Mouse (Mus musculus): ENCODE measurements around the gene Rab11fip5. TPM values are rescaled to one million over a fixed set of nuclear protein-coding genes. Genes with fewer than 3 reads are reported as not detected.

Rab11fip5 gene
- 10 to 100 TPM; 36.9 to 42.1 TPM for total RNA-seq (2021)
- long read RNA-seq, experiment 1, full-length matches to known transcripts: 69 of 93 reads
- long read RNA-seq, experiment 1, partial matches to known transcripts: 11 of 93 reads
- long read RNA-seq, experiment 1, other reads (novel, unspliced or antisense): 13 of 93 reads
- long read RNA-seq, experiment 2, full-length matches to known transcripts: 45 of 74 reads
- long read RNA-seq, experiment 2, partial matches to known transcripts: 14 of 74 reads
- long read RNA-seq, experiment 2, other reads (novel, unspliced or antisense): 15 of 74 reads

DNA sequence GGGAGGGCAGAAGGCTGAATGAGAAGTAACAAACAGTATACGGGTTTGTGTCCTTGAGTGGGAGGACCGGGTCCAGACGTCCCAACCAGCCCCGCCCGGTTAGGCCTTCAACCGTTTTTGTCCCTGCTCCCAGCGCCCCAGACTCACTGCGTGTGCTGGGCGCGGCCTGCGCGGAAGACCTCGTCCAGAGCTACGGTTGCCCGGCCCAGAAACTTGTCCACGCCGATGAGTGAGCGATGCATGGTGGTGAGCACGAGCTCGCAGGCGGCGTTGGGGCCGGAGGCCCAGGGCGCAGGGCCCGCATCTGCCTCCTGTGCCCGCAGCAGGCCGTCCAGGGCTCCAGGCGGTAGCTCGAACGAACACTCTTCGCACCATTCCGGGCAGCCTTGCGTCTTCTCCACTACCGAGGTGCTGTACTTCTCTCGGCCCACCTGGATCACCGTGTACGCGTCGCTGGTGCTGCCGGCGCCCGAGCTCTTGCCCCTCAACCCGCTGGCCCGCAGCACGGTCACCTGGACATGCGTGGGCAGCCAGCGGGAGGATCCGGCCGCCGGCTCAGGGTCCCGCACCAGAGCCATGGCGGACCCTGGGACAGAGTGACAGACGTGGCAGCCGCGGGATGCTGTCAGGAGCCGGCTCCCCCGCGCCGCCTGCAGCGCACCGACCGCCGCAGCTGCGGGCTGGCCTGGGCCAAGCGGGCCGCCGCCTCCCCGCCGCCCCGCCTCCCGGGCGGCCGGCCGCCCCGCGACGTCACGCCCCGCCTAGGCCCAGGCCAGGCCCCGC, at the start of gene Rab11fip5:
TSS of gene Rab11fip5 (minus strand) at position 684 of the 783 bp plus-strand sequence.
- DNase-seq: peak; percentile 39

DNA sequence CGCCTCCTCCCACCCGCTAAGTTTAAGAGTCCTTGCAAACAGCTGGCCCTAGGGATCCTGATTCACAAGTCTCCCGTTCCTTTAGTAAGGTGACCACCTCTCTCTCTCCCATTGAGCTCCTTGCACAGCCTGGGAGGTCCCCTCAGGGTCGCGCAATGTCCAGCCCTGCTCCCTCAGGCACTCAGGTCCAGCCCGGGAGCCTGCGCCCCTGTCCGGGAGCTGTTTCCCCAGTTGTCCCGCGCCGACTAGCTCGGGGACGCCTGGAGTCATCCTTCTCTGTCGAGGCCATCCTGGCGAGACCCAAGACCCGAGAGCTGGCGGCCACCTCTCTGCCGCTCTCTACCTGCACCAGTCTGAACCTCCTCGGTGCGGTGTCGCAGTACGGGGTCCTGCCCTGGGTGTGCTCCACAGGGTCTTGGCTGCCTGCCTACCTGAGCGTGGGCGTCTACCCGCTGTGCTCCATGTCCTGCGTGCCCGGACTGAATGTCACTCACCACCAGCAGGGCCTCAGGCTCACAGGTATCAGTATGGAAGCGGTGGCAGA, 49.5 kb upstream of the Rab11fip5 start, which contains the start of gene Noto:
TSS of gene Noto (plus strand) at position 51 of the 544 bp plus-strand sequence.
- no peak for DNase-seq

DNA sequence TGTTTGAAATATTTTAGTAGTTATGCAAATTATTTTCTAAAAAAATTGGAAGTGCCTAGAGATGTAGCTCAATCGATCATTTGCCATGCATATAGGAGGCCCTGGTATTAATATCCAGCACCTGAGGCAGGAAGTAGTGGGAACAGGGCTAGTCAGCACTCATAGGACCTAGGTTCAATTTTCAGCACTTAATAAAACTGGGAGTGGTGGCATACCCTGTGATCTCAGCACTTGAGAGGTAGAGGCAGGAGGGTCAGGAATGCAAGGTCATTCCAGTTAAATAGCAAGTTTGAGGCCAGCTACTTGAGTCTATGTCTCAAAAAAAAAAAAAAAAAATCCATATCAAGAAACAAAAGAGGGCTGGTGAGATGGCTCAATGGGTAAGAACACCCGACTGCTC, 44.7 kb upstream of the Rab11fip5 start:
- no peak for DNase-seq

DNA sequence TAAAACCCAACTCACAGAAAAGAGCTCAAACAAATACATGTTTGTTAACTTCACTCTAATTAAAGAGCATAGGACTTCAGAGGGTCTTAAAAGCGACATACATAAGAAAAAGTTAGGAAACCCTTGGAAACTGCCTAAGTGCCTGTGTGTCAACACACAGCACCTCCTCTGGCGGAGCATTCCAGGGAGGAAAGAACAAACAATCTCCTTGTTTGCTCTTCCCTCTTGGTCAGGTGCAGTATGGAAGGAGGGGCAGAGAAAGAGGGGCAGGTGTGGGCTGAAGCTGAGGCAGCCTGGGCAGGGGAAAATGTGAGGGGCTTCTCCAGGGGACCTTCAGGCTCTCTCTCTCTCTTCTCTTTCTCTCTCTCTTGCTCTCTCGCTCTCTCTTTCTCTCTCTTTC, 41.4 kb upstream of the Rab11fip5 start:
- no peak for DNase-seq

DNA sequence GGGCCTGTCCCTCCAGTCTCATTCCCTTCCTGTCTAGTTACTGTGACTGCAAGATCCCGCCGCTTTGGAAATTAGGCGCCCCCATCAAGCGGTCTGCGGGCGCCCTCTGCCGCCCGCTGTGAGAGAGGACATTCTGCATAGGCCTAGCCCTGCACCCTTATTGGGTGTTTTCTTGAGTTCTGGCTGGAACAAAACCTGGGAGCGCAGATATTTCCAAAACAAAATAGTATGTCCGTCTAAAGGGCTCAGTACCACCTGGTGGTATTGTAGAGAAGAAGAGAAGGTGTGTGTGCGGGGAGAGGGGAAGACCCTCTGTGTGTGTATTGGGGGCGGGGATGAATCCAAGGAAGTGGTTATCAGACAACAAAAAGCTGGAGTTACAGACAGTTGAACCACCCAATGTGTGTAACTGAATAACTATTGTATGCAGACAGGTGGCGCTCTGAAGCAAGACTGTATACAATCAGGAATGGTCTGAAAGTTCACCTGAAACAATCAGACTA, 36.4 kb upstream of the Rab11fip5 start:
- DNase-seq: peak; percentile 55

DNA sequence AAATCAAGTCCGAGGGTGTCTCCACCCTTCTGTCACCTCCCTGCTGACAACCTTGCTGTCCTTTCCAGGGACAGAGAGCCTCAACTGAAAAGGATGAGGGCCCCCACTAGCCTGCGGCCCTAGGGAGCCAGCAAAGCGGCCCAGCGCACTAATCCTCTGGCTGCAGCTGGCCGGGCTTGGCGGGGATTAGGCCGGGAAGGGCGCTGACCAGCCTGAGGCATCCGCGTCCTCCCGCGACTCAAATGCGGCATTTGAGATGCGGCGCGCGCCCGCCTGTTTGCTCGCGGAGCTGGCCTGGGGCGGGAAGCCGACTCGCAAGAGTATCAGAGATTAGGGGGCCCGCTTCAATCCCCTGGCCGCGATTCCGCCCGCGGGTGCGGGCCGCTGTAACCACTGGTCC, 34.6 kb upstream of the Rab11fip5 start:
- peak; percentile 24 for DNase-seq

DNA sequence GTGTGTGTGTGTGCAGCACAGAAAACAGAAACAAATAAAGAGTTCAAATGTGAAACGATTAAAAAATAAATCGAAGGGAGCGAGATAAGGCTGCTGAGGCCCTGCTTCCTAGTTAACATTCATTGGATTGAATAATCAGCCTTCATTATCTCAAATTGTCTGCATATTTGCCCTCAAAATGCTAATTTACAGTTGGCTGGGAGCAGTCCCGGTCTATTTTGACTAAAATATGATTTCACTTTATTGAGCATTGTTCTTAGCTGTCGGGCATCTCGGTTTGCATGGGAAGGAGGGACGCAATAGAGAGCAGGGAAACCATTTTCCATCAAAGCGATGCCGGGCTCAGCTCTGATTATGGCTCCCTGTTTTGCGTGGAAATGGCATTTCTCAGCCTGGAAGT, 28.6 kb upstream of the Rab11fip5 start:
- DNase-seq: no peak

DNA sequence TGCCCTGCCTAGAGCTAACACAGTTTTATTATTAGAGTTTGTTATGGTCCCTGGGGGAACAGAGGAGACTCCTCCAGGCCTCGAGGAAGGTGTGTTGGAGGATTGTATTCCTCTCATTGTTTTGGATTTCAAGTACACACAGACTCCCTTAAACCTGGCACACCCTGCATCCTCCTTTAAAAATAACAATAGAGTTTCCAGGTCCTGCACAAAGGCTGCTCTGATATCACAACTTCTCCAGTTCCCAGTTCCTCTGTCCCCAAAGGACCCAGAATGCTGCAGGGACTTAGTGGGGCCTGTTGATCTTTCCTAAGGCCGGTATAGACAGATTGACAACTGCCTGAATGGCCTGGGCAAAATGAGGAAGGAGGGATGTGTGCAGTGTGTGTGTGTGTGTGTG, 28.2 kb upstream of the Rab11fip5 start:
- DNase-seq: no peak

DNA sequence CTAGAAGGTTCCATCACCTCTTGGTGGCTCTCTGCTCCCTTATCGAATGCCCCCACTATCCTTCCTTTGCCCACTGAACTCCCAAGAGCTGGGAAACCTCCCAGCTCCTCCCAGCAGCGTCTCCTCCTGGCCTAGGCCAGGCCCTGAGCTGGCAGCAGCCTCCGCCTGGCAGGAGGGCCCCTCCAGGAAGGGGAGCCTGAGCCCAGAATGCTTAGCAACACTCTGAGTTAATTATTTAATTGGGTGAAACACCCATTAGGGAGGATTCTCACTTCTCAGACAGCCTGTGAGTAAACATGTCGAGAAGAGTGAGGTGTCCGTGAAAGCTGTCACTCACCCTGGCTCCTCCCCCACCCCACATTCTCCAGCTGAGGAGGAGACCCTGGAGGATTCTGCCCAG, 25.3 kb upstream of the Rab11fip5 start:
- no peak for DNase-seq

DNA sequence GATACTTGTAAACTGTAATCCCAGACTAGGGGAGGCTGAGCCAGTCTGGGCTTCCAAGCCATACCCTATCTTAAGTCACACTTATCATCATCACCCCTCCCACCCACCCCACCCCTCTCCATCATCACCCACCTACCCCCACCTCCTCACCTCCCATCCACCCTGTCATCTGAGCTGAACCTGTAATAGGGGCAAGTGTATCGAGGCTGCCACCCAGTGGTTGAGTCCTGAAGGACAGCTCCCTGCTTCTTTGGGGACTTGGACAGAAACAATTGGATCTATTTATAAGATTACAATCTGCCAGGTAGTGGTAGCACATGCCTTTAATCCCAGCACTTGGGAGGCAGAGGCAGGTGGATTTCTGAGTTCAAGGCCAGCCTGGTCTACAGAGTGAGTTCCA, 22.7 kb upstream of the Rab11fip5 start:
- no peak for DNase-seq

DNA sequence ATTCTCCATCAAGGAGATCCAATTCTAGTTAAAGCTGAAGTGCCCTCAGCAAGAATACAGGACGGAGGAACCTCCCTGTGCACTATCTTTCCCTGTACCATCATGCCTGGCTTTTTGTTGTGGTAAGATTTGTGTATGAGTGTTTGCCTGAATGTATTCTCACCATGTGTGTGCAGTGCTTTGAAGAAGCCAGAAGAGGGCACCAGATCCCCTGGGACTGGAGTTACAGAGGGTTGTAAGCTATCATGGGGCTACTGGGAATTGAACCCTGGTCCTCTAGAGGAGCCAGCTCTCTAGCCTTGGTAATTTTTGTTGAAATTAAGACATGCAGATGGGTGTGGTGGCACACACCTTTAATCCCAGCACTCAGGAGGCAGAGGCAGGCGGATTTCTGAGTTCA, 20.9 kb upstream of the Rab11fip5 start:
- no peak for DNase-seq

DNA sequence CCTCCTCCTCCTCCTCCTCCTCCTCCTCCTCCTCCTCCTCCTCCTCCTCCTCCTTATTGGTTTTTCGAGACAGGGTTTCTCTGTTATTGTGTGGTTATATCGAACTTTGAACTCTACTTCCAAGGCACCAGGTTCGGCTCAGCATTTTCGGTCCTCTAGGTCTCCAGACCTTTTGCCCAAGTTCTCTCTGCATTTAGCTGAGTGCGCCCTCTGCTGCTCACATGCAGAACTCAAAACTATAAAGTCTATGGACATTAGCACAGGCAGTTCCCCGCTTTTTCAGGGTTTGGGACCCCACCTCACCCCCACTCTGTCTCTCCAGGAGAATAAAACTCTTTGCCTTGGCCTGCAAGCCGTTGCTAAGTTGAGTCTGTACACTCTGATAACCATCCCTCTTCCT, 17.4 kb upstream of the Rab11fip5 start:
- peak; percentile 77 for DNase-seq

DNA sequence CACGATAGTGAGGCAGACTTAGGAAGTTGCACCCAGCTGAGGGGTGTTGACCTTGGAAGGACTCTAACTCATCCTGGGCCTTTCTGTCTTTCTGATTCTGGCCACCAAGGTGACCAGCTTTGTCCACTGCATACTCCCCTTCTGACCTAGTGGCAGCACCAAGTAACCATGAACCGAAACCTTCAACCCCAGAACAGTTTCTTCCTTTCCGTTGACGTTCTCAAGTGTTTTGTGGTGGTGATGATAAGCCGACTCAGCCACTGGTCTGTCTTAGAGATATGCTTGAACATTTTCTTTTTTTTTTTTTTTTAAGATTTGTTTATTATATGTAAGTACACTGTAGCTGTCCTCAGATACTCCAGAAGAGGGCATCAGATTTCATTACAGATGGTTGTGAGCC, 14.2 kb upstream of the Rab11fip5 start:
- DNase-seq: no peak

DNA sequence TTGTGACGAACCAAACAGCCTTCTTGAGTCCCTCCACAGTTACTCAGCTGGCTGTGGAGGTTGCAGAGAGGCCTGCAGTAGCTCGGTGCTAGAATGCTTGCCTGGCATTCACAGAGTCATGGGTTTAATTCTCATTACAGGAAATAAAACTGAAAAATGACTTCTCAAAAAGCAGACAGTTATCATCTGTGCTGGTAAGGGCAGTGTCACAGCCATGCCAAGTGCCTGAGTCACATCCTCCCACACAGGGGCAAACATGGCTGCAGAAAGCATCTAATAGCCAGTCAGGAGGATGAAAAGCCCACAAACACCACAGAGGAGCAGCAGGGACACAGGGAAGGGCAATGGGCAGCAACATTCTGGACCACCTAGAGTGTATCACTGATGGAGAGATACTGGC, 8.4 kb upstream of the Rab11fip5 start:
- DNase-seq: no peak

DNA sequence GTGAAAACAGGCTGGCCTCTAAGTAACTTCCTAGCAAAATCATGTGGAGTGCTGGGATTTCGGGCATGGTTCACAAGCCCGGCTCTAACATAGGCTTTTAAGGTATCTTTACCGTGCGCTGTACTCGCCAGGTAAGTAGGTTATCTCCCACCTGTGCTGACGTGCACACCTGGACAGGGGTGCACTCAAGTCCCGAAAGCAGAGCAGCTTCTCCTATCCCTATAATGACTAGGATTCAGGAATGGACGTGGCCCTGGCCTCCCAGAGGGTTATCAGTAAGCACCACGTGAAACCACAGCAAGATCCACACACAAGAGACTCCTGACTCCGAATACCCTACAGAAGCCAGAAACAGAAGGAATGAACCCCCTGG, 7.2 kb upstream of the Rab11fip5 start:
- no peak for DNase-seq

DNA sequence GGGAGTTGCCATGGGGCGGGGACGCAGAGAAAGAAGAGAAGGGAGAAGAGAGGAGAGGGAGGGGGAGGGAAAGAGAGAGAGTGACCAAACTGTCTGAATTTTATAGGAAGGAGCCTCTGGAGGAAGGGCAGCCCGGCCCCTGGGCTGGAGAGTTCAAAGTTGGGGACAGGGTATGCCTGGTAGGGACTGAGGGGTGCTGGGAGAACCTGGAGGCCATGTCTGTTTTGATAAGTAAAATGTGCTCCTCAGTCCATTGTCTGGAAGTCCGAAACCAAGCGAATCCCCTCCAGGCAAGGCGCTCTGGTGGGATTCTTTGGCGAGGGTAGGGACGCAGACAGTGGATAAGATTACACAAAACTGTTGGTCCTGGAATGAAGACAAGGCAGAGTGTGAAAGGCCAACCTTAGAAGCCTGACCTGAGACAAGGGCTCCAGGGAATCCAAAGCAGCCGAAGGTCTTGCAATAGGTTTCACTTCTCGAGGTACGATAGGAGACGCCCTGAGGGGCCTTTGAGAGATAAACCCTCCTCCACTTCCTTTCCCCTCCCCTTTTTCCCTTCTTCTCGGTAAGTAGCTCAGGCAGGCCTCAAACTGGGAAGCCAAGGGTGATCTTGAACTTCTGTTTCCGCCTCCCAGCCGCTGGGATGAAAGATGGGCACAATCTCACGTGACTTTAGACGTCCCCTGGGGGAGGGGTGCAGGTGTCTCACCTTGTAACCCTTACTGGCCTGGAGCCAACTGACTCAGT, 6.6 kb upstream of the Rab11fip5 start:
- no peak for DNase-seq

DNA sequence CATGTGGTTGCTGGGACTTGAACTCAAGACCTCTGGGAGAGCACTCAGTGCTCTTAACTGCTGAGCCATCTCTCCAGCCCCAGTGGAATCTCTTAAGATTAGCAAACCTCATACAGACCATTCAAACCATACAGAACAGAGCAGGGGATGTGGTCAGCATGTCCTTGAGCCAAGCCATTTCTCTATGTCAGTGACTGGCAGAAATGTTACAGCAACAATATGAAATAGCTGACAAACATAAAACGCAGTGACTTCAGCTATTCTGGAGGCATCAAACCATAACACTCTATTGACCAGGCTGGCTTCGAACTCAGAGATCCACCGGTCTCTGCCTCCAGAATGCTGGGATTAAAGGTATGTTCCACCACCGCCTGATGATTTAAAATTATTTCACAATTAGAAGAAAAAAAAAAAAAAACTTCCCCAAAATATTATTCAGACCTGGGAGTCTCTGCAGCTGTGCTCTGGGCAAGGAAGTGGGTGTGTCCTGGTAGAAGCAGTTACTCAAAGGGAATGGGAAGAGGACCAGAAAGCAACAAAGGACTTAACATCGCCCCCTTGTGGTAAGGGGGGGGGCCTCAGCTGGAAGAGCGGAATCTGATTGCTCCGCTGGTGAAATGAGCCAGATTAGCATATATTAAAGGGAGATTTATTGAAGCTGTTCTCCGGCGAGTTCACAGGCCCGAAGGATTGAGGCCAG, 5.9 kb upstream of the Rab11fip5 start:
- peak; percentile 75 for DNase-seq

DNA sequence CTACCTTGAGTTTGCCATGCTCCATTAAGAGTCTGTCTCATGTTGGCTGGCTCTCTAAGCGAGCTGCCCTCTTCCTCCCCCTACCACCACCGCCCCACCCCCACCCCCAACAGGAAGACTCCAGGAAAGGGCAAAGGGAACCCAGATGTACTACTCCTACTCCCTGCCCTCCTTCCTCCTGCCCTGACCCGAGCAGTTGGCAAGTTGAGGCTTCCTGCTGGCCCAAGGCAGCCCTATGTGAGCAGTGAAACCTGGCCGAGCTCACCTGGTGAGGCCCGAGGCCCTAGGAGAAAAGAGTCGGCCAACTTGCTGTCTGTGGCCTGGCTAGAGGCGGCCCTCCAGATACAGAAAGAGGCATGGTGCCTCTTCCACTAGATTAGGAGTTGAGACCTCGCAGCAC, 4.2 kb upstream of the Rab11fip5 start:
- DNase-seq: no peak

DNA sequence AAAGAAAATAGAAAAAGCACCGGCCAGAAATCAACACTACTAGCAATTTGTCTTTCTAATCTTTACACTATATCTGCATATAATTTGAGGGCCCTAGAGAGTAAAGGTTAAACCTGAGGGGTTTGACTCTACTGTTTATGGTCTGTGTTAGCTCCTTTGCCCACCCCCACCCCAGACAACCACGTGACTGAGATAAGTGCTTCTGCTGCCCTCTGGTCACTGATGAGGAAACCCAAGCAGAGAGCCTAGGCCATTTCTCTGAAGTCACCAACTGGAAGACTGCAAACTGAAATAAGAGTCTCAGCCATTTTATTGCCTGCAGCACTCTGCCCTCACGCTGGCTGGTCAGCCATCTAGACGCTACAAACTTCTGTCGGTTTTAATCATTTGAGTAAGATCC, 3.4 kb upstream of the Rab11fip5 start:
- DNase-seq: no peak

DNA sequence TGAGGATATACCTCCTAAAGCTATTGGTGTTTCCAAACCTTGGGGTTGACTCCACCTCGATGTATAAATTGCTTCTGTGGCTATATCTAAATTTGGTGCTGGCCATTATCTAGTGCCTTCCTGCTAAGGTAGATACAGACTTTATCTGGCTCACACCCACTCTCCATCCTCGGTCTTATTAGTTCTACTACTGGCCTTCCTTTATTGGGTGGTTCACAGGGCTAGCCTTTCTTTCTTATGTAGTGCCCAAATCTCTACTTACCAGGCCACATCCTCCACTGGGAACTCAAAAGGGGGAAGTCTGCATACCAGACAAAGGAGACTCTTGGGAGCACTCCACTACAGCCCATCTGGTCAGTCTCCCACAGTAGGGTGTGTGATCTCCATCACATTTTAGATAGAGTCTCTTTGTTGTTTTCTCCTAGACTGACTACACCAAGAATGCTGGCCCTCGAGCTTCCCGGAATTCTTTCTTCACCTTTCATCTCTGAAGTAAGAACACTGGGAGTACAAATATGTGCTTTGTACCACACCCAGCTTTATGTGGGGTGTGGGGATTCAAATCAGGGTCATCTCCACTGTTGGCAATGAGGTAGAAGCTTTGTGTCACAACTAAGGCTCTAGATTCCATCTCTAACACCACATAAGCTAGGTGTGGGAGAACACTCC, 2.8 kb upstream of the Rab11fip5 start:
- no peak for DNase-seq

DNA sequence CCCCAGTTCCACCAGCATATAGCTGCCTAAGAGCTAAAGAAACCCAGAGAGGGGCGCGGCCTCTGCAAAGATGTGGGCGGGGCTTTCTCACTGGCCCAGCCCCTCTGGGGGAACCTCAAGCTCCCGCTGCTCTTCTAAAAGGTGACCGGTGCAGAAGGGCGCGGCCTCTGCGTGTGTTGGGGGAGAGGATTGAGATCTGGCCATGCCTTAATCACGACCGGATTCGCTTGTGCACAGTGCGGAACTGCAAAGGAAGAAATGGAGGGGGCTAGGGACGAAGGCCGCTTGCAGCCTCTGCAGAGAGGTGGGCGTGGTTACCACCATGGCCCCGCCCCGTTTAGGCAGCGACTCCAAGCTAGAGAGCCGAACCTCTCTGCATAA, 290 bp upstream of the Rab11fip5 start:
- peak; percentile 97 for DNase-seq
